Mouse (Mus musculus) ovary, adult 10 weeks (tissue): Measurements from ENCODE around the gene 2010315B03Rik. TPM values are rescaled to one million over a fixed set of nuclear protein-coding genes. Genes with fewer than 3 reads are reported as not detected.

Experiments
- polyA plus RNA-seq: library from polyadenylated mRNA; stranded (reverse); fragments of 350-450 nt; fragmentation: Illumina TruSeq; extraction: RNeasy Lipid Tissue Mini Kit (QIAGEN cat#74804); gene quantifications from one replicate; pipeline ENCODE4 v1.2.3, GENCODE M21; 2014

The 2010315B03Rik gene
- polyA plus RNA-seq = 54.1 TPM

GRCm38 (mm10) chr9:124312171-124313142, at the start of gene 2010315B03Rik:
TSS of gene 2010315B03Rik (minus strand) at chr9:124312696.

Other genes starting within 250 kb of the 2010315B03Rik start
- 32.0 TPM for gene Ccr2, start 210.7 kb downstream of the 2010315B03Rik start, polyA plus RNA-seq
- 5.7 TPM for gene Ccr5, start 191.2 kb downstream of the 2010315B03Rik start, polyA plus RNA-seq
- gene Ppp2r3d, start 164.2 kb upstream of the 2010315B03Rik start, polyA plus RNA-seq = 3.7 TPM
- not detected for gene Gm21836, start 181.1 kb upstream of the 2010315B03Rik start, polyA plus RNA-seq